Mouse (Mus musculus): ENCODE results near the gene Upk3a. TPM values are rescaled to one million over a fixed set of nuclear protein-coding genes. Genes with fewer than 3 reads are reported as not detected.

Gene Upk3a
- polyA plus RNA-seq, 1 experiment from 2014 or later, result 0.33 TPM

Other genes starting within 250 kb of the Upk3a start
- gene Phf21b, start 161.1 kb upstream of the Upk3a start, polyA plus RNA-seq (2016; fragmentation: Nextera tagmentation; extraction: Ambion mirVana), result 21.6 and 22.3 TPM in 2 replicates
- gene Gm29666, start 97.1 kb upstream of the Upk3a start, polyA plus RNA-seq (2016; fragmentation: Nextera tagmentation; extraction: Ambion mirVana), result 0.75 and 0.97 TPM in 2 replicates
- gene Nup50, start 93.7 kb upstream of the Upk3a start, polyA plus RNA-seq (2016; fragmentation: Nextera tagmentation; extraction: Ambion mirVana), result 62.4 and 65.2 TPM in 2 replicates
- 15.5 and 16.2 TPM in 2 replicates for gene 5031439G07Rik, start 28.6 kb upstream of the Upk3a start, polyA plus RNA-seq (2016; fragmentation: Nextera tagmentation; extraction: Ambion mirVana)
- 30.3 and 31.6 TPM in 2 replicates for gene Fam118a, start 11.8 kb downstream of the Upk3a start, polyA plus RNA-seq (2016; fragmentation: Nextera tagmentation; extraction: Ambion mirVana)
- gene Smc1b, start 114.8 kb downstream of the Upk3a start, polyA plus RNA-seq (2016; fragmentation: Nextera tagmentation; extraction: Ambion mirVana), result 0.11 and 0.12 TPM in 2 replicates
- gene Ribc2, start 114.9 kb downstream of the Upk3a start, polyA plus RNA-seq (2016; fragmentation: Nextera tagmentation; extraction: Ambion mirVana), result 0.69 and 0.98 TPM in 2 replicates
- gene Fbln1, start 188.8 kb downstream of the Upk3a start, polyA plus RNA-seq (2016; fragmentation: Nextera tagmentation; extraction: Ambion mirVana), result 118 and 156 TPM in 2 replicates

All from midbrain, embryonic 12.5 days (tissue).